Mouse (Mus musculus) CH12.LX (cell line): ENCODE results near the gene Zfhx3.

Source experiments
- BHLHE40 ChIP-seq: IDR thresholded peaks from 2 replicates; pipeline ENCODE4 v1.6.1; 2011; ENCODE audit warnings: mild to moderate bottlenecking, low read depth, low read length, improper control_type of control experiment
- MYC ChIP-seq: IDR thresholded peaks from 2 replicates; pipeline ENCODE4 v1.6.1; 2011; ENCODE audit warnings: low read depth, mild to moderate bottlenecking, improper control_type of control experiment, low read length
- POLR2A ChIP-seq: IDR thresholded peaks from 2 replicates; pipeline ENCODE4 v1.6.1; 2011; ENCODE audit warnings: low read depth, mild to moderate bottlenecking, improper control_type of control experiment, low read length
- POLR2AphosphoS2 ChIP-seq: IDR thresholded peaks from 2 replicates; pipeline ENCODE4 v1.6.1; 2011; ENCODE audit warnings: low read depth, low read length, improper control_type of control experiment
- TBP ChIP-seq: conservative IDR thresholded peaks from 2 replicates; pipeline ENCODE4 v1.6.1; 2011; ENCODE audit warnings: low read depth, low read length, improper control_type of control experiment

DNA sequence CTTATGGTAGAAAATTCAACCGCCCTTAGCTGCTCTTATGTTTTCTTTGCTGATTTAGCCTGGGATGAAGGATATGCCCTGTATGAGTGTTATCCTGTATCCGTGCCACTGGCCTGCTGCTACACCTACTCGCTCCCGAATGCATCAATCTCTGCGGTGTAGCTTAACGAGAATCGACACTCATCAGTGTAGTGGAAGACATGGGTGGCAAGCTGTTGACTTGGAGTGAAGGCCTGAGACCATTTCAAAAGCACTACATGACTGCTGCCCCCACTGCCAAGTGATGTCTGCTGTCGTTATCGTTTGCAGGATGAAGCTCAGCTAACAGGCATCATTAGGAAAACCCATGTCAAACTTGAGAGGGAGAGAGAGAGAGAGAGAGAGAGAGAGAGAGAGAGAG is 1058.6 kb downstream of the Zfhx3 start:
- TF ChIP-seq MYC: no peak
- TF ChIP-seq POLR2A: no peak
- TF ChIP-seq POLR2AphosphoS2: no peak
- no peak for TF ChIP-seq BHLHE40
- no peak for TF ChIP-seq TBP
